Mouse (Mus musculus) CH12.LX (cell line): Measurements from ENCODE around the gene 4933424G06Rik.

Experiments
- CTCF ChIP-seq, 2 experiments: IDR thresholded peaks in 1 of 2; conservative IDR thresholded peaks in 1 of 2; 2 replicates each; pipeline ENCODE4 v1.5.1; 2011 to 2012; ENCODE audit warnings: low read depth in 2 of 2, low read length in 2 of 2, improper control_type of control experiment in 1 of 2, inconsistent platforms in 1 of 2, mild to moderate bottlenecking in 1 of 2, moderate library complexity in 1 of 2
- MXI1 ChIP-seq: IDR thresholded peaks from 2 replicates; pipeline ENCODE4 v1.6.1; 2011; ENCODE audit warnings: mild to moderate bottlenecking, low read depth, low read length, improper control_type of control experiment
- NRF1 ChIP-seq: IDR thresholded peaks from 2 replicates; pipeline ENCODE4 v1.6.1; 2014; ENCODE audit warnings: low read depth, mild to moderate bottlenecking, inconsistent platforms, low read length, improper control_type of control experiment, moderate library complexity
- USF1 ChIP-seq: IDR thresholded peaks from 2 replicates; pipeline ENCODE4 v1.6.1; 2014; ENCODE audit warnings: low read depth, mild to moderate bottlenecking, inconsistent platforms, low read length, improper control_type of control experiment

DNA sequence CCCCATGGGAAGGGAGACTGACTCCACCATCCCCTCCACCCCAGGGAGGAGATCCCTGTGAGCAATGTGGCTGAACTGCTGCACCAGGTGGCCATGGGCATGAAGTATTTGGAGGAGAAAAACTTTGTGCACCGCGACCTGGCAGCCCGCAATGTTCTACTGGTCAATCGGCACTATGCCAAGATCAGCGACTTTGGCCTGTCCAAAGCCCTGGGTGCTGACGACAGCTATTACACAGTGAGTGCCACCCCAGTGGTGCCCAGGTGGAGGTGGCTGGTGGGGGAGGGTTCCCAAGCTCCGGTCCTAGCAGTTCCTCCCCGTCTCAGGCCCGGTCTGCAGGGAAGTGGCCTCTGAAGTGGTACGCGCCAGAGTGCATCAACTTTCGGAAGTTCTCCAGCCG lies 70.8 kb downstream of the 4933424G06Rik start:
- no peak for TF ChIP-seq CTCF (conservative IDR thresholded peaks at IDR 0.05 in 1 of 2, IDR thresholded peaks at IDR 0.05 in 1 of 2; ENCODE audit: low read depth in 2 of 2, low read length in 2 of 2)
- no peak for TF ChIP-seq MXI1
- no peak for TF ChIP-seq NRF1
- no peak for TF ChIP-seq USF1
